Mouse (Mus musculus): ENCODE results near the gene Fbxw27. TPM values are rescaled to one million over a fixed set of nuclear protein-coding genes. Genes with fewer than 3 reads are reported as not detected.
A peak's percentile ranks its signal among the peaks of the same experiment; 100 is the strongest.
"Not testable (repeated sequence)": the region's sequence is repeated elsewhere in the genome, so short reads cannot be mapped to it uniquely, and the experiment has no call there.

The Fbxw27 gene
- polyA plus RNA-seq, 1 experiment = not detected

DNA sequence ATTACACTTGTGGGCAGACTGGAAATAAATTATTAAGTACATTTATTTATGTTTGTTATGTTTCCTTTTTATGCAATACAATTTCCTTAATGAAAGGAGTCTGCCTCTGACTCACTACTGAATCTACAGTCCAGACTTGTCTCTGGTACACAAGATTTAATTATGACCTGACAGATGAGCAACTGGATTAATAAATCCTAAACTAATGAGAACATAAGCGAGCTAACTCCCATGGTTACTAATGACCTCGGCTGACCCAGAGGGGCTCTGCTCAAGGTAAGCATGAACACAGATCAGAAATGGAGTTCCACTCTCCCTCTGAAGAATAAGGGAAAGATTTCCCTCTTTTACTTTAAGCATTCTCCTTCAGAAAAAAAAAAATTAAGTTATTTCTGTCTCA lies 4.8 kb upstream of the Fbxw27 start:
- 60% methylated on average over 2 of the region's 2 CpGs for WGBS
- Histone ChIP-seq H3K27ac (ENCODE audit: insufficient read depth, low read depth, low read length) (no peak overlapping the region), H3K27me3 (replicated peaks; ENCODE audit: control insufficient read depth, insufficient read depth, low read length) (no peaks in the 10 kb centered on the region), H3K4me1 (ENCODE audit: control insufficient read depth, insufficient read depth, low read length) (no peaks in the 10 kb centered on the region), H3K36me3 (ENCODE audit: control insufficient read depth, insufficient read depth, low read length) (no peaks in the 10 kb centered on the region), H3K4me3 (ENCODE audit: insufficient read depth, low read depth, low read length) (no peak overlapping the region)
- no peak for DNase-seq
- no peak for TF ChIP-seq POLR2A (IDR thresholded peaks at IDR 0.05; ENCODE audit: low read depth, low read length)
- no peak for TF ChIP-seq CTCF (conservative IDR thresholded peaks at IDR 0.05; ENCODE audit: insufficient read depth, insufficient read length, low read depth, low read length)

DNA sequence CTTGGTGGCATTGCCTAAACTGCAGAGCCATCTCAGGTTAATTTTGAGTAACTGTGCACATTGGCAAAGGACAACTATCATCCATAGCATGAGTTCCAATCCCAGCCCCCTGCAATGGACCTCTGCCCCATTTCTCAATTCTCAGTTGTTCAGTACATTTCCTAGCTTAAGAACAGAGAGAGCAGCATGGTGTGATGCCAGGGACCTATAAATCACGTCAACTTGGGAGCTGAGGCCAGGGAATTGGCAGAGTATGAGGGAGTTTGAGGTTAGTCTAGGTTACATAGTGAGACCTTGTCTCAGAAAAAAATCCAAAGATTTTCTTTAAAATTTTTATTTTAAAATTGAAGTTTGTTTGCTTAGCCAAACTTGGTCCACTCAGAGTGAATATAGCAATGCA lies 23.6 kb downstream of the Fbxw27 start:
- H3K4me3 ChIP-seq (ENCODE audit: insufficient read depth, low read depth, low read length); H3K27ac ChIP-seq (ENCODE audit: insufficient read depth, low read depth, low read length); H3K27me3 ChIP-seq (replicated peaks; ENCODE audit: control insufficient read depth, insufficient read depth, low read length); H3K4me1 ChIP-seq (ENCODE audit: control insufficient read depth, insufficient read depth, low read length); H3K36me3 ChIP-seq (ENCODE audit: control insufficient read depth, insufficient read depth, low read length): not testable (repeated sequence)
- 82% methylated on average over 1 of the region's 1 CpGs for WGBS
- peak; percentile 2 for DNase-seq

DNA sequence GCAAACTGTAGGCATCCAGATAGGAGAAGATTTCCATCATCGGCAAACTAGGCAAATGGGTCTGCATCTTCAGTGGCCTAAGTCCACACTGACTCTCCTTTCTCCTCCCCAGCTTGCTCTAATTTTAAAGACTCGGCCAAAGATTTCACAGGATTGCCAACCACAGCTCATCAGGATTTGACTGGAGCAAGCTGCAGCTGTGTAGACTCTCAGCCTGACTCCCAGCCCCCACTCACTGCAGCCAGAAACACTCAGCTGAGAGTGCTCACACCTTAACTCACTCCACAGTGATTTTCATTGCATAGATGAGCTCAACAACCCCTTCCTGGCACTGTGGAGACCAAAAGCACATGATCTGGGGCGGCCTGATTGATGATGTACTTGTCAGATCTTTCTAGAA lies 44.5 kb downstream of the Fbxw27 start, which contains the start of gene Fbxw26:
Gene Fbxw26, minus strand, starts transcription at position 101 of the 400 bp plus-strand sequence.
- WGBS = 80% methylated on average over 3 of the region's 3 CpGs
- not testable (repeated sequence) for H3K4me1 ChIP-seq (ENCODE audit: control insufficient read depth, insufficient read depth, low read length); DNase-seq; H3K36me3 ChIP-seq (ENCODE audit: control insufficient read depth, insufficient read depth, low read length); H3K27ac ChIP-seq (ENCODE audit: insufficient read depth, low read depth, low read length); H3K4me3 ChIP-seq (ENCODE audit: insufficient read depth, low read depth, low read length); H3K27me3 ChIP-seq (replicated peaks; ENCODE audit: control insufficient read depth, insufficient read depth, low read length)

Other genes starting within 250 kb of the Fbxw27 start
- 0.61 and 0.67 TPM in 2 replicates for gene Fbxw15, start 222.4 kb downstream of the Fbxw27 start, polyA plus RNA-seq (2012; rRNA removed)
- not detected in 2 replicates for gene Fbxw24, start 164.6 kb downstream of the Fbxw27 start, polyA plus RNA-seq (2012; rRNA removed)
- gene Fbxw25, start 126.0 kb downstream of the Fbxw27 start, polyA plus RNA-seq (2012; rRNA removed) = not detected in 2 replicates
- 0.05 and 0.09 TPM in 2 replicates for gene Fbxw18, start 88.0 kb downstream of the Fbxw27 start, polyA plus RNA-seq (2012; rRNA removed)
- not detected in 2 replicates for gene Fbxw26, start 44.6 kb downstream of the Fbxw27 start, polyA plus RNA-seq (2012; rRNA removed)
- 32.8 and 35.6 TPM in 2 replicates for gene Spink8, start 21.6 kb upstream of the Fbxw27 start, polyA plus RNA-seq (2012; rRNA removed)
- gene Nme6, start 42.1 kb upstream of the Fbxw27 start, polyA plus RNA-seq (2012; rRNA removed) = 36.5 and 38.6 TPM in 2 replicates
- not detected in 2 replicates for gene Camp, start 58.9 kb upstream of the Fbxw27 start, polyA plus RNA-seq (2012; rRNA removed)
- gene Cdc25a, start 84.9 kb upstream of the Fbxw27 start, polyA plus RNA-seq (2012; rRNA removed) = 3.2 and 4.3 TPM in 2 replicates
- gene Map4, start 140.8 kb upstream of the Fbxw27 start, polyA plus RNA-seq (2012; rRNA removed) = 99.0 and 107 TPM in 2 replicates